Mouse (Mus musculus) kidney, adult 9 months (tissue): ENCODE measurements at regions not wholly inside any gene's neighbourhood (a gene's known extent, or its start where the extent isn't known, plus 50 kb on each side); places are given as distances from the start of the nearest gene placed in this dataset.

Experiments used
- DNase-seq: peaks from one replicate; pipeline ENCODE4 v3.0.0; 2022

- no peak for DNase-seq
Measured at GRCm38 (mm10) chr9:73173589-73174247, 60.5 kb downstream of the Rsl24d1 start.

DNA sequence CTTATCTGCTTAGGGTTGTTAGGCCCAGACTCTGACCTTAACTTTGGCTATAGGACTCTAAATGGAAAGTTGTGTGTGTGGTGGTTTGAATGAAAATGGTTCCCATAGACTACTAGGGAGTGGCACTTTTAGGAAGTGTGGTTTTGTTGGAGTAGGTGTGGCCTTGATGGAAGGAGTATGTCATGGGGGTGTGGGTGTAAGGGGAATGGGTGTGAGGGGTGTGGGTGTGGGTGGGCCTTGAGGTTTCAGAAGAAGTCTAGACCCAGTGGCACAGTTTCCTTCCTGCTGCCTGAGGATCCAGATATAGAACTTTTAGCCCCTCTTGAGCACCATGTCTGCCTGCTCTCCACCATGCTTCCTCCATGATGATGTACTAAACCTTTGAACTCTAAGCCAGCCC, 63.4 kb downstream of the Rsl24d1 start:
- no peak for DNase-seq

- DNase-seq = no peak
Measured at GRCm38 (mm10) chr9:73183356-73183755, 70.1 kb downstream of the Rsl24d1 start.

DNA sequence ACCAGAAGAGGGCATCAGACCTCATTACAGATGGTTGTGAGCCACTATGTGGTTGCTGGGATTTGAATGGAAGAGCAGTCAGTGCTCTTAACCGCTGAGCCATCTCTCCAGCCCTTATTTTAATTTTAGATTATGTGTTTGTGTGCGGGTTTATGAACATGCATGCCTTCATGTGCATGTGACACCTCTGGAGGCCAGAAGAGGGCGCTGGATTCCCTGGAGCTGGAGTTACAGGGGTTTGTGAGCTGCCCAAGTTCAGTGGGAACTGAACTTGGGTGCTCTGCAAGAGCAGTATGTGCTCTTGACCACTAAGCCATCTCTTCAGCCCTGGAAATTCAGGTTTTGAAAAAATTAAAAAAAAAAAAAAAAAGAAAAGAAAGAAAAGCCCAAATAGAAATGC, 71.7 kb downstream of the Rsl24d1 start:
- no peak for DNase-seq

GRCm38 (mm10) chr9:73192271-73192785, 79.1 kb downstream of the Rsl24d1 start:
- DNase-seq = no peak

- DNase-seq = no peak
Measured at GRCm38 (mm10) chr9:73198261-73199085, 85.2 kb downstream of the Rsl24d1 start.

DNA sequence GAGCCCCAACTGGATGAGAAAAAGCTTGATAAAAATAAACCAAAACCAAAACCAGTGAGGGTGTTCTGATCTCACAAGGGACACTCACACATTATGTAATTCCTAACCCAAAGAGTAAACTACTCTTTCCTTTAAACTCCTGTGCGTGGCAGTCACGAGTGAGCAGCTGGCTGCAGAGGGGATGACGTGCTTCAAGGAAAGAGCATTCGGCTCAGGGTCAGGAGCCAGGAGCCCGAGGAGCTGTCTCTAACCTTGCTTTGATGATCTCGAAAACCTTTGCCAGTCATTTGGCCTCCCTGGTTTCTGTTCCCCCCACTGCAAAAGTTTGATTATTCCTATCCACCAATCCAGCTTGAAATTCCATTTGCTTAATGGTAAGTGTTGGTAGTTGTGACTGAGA, 109.9 kb downstream of the Rsl24d1 start:
- DNase-seq = no peak

GRCm38 (mm10) chr9:73240188-73240587, 127.0 kb downstream of the Rsl24d1 start:
- DNase-seq = no peak

GRCm38 (mm10) chr9:73242521-73243308, 129.5 kb downstream of the Rsl24d1 start:
- no peak for DNase-seq

DNA sequence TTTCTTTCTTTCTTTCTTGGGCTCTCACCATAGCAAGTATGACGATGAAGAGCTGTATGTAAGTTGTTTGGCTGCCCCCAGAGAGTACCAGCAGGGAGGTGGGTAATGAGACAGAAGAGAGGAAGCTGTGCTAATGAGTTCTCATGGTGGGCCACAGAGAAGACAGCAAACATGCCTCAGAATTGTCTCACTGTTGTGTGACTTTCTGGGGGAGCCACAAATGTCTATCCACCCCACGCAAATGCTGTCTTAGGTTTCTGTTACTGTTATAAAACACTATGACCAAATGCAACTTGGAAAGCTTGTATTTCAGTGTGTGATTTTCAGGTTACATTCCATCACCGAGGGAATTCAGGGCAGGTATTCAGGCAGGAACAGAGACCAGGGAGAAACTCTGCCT, 131.0 kb downstream of the Rsl24d1 start:
- no peak for DNase-seq

DNA sequence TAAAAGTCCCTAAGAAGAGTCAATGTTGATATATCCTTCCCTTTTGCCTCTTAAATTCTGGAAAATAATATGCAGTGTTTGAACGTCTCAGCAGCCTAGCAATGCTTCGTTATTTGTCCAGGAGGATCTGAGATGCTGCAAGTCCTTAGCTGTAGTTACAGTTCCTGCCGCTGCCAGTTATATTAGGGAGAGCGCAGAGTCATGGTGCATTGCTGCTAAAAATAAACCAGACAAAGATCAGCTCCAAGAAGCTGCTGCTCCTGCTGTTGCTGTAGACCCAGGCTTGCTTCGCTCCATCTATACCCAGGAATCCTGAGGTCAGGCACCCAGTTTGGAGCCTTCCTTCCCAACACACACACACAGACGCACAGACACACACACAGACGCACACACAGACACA, 132.3 kb downstream of the Rsl24d1 start:
- DNase-seq = no peak

GRCm38 (mm10) chr9:73258171-73258570, 144.9 kb downstream of the Rsl24d1 start:
- no peak for DNase-seq

DNA sequence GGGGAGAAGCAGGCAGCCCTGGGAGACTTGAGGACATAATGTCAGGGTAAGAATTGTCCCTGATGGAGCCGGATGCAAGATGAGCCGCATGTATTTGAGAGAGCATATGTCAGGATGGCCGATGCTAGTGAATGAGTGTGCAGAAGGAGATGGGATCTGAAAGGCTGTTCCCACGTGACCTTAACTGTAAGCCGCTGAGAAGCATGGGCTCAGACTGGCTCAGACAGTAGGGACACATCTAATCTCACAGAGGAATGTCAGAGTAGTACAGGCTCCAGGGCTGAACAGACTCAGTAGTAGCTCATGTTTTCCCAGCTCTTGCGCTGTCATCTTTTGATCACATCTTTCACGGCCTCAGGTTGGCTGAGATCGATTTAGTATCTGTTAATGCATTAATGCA, 145.4 kb downstream of the Rsl24d1 start:
- no peak for DNase-seq

GRCm38 (mm10) chr9:73262711-73263110, 149.5 kb downstream of the Rsl24d1 start:
- no peak for DNase-seq

- no peak for DNase-seq
Measured at GRCm38 (mm10) chr9:73270249-73270648, 157.0 kb downstream of the Rsl24d1 start.

GRCm38 (mm10) chr9:73272614-73273013, 159.4 kb downstream of the Rsl24d1 start:
- DNase-seq = no peak

GRCm38 (mm10) chr9:73273681-73274080, 160.5 kb downstream of the Rsl24d1 start:
- no peak for DNase-seq

GRCm38 (mm10) chr9:73275671-73276070, 162.4 kb downstream of the Rsl24d1 start:
- no peak for DNase-seq

GRCm38 (mm10) chr9:73295287-73295686, 182.1 kb downstream of the Rsl24d1 start:
- DNase-seq = no peak

- DNase-seq = no peak
Measured at GRCm38 (mm10) chr9:73302156-73302918, 189.1 kb downstream of the Rsl24d1 start.

DNA sequence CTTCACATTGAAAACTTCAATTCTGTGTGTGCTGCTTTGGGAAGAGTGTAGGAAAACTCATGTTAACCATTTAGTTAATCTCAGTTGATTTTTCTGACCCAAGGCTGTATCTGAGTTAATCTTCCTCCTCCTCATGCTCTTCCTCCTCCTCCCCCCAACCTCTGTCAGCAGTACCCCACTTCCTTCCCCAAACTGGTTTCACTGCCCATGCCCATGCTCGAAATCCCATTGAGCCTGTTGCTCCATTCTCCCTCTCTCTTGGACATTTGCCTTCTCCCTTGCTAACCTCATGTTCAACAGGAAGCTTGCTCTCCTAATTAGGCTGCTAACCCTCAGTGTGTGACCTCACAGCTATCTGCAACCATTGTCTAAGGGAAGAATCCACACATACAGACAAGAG, 203.8 kb downstream of the Rsl24d1 start:
- DNase-seq = no peak

DNA sequence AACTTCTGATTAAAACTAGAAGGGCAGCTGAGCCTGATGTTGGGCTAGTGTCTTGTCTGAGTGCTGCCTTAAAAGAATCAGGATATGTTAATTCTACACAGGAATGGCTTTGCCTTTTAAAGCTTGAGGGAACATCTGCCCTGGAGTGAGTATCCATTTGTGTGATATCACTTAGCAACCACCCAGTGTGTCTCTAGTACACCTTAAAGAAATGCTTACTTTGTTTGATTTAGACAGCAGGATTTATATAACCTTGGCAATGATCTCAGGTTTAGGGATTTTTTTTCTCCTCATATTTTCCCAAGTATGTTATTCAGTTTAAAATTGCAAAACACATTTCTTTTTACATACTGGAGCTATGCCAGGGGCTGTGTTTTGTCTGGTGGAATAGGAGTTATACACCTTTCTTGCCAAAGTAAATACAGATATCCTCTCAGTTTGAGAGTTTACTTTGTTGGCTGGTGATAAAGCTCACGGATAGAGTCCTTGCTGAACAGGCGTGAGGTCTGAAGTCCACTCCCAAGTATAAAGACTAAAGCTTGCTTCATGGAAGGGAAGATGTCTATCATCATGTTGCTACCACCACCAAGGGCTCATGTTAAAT, 206.6 kb downstream of the Rsl24d1 start:
- DNase-seq = no peak
